Mouse (Mus musculus): Measurements from ENCODE around the gene Dcaf15. TPM values are rescaled to one million over a fixed set of nuclear protein-coding genes. Genes with fewer than 3 reads are reported as not detected.

The Dcaf15 gene
- total RNA-seq, 2 experiments from 2014 or later, result 30.4 to 33.8 TPM

- no peak for DNase-seq (ENCODE audit: extremely low spot score in 1 of 2, low spot score in 2 of 2)
- intact Hi-C loops (cut with DNase I), result no loop called here
These were observed 34.3 kb downstream of the Dcaf15 start for GRCm38 (mm10) chr8:84070241-84070640.

- intact Hi-C loops (cut with DNase I), result no loop called here
- DNase-seq (ENCODE audit: extremely low spot score in 1 of 2, low spot score in 2 of 2), result no peak
These were observed 34.8 kb downstream of the Dcaf15 start for GRCm38 (mm10) chr8:84069750-84070149.

- intact Hi-C loops (cut with DNase I), result no loop called here
- DNase-seq (ENCODE audit: extremely low spot score in 1 of 2, low spot score in 2 of 2), result no peak
These were observed 35.4 kb downstream of the Dcaf15 start for GRCm38 (mm10) chr8:84069169-84069568.

GRCm38 (mm10) chr8:84068316-84069035 lies 36.1 kb downstream of the Dcaf15 start:
- DNase-seq (ENCODE audit: extremely low spot score in 1 of 2, low spot score in 2 of 2), result no peak
- intact Hi-C loops (cut with DNase I), result no loop called here

- intact Hi-C loops (cut with DNase I), result no loop called here
These were observed 36.7 kb downstream of the Dcaf15 start for GRCm38 (mm10) chr8:84067911-84068310.

GRCm38 (mm10) chr8:84067047-84067573 lies 37.5 kb downstream of the Dcaf15 start:
- intact Hi-C loops (cut with DNase I), result no loop called here
- DNase-seq (ENCODE audit: extremely low spot score in 1 of 2, low spot score in 2 of 2), result peak; percentile 92 to 96

More at GRCm38 (mm10) chr8:84067911-84068310, 36.7 kb downstream of the Dcaf15 start:
- no peak for DNase-seq (ENCODE audit: extremely low spot score in 1 of 2, low spot score in 2 of 2)

- intact Hi-C loops (cut with DNase I), result no loop called here
- peak; percentile 100 for DNase-seq (ENCODE audit: extremely low spot score in 1 of 2, low spot score in 2 of 2)
These were observed 38.2 kb downstream of the Dcaf15 start, which contains the start of gene Rfx1 for GRCm38 (mm10) chr8:84066291-84066930. Gene Rfx1, plus strand, starts transcription at chr8:84066834.

GRCm38 (mm10) chr8:84065457-84066072 lies 39.0 kb downstream of the Dcaf15 start:
- DNase-seq (ENCODE audit: extremely low spot score in 1 of 2, low spot score in 2 of 2), result no peak
- intact Hi-C loops (cut with DNase I), result no loop called here

- intact Hi-C loops (cut with DNase I), result no loop called here
- DNase-seq (ENCODE audit: extremely low spot score in 1 of 2, low spot score in 2 of 2), result no peak
These were observed 39.5 kb downstream of the Dcaf15 start, which contains the start of gene Gm10643 for GRCm38 (mm10) chr8:84065037-84065436. Gene Gm10643, minus strand, starts transcription at chr8:84065137.

- intact Hi-C loops (cut with DNase I), result no loop called here
- DNase-seq (ENCODE audit: extremely low spot score in 1 of 2, low spot score in 2 of 2), result no peak
These were observed 40.5 kb downstream of the Dcaf15 start for GRCm38 (mm10) chr8:84063861-84064610.

GRCm38 (mm10) chr8:84060245-84060644 lies 44.3 kb downstream of the Dcaf15 start:
- intact Hi-C loops (cut with DNase I), result no loop called here
- no peak for DNase-seq (ENCODE audit: extremely low spot score in 1 of 2, low spot score in 2 of 2)

GRCm38 (mm10) chr8:84059226-84059625 lies 45.3 kb downstream of the Dcaf15 start:
- DNase-seq (ENCODE audit: extremely low spot score in 1 of 2, low spot score in 2 of 2), result no peak
- intact Hi-C loops (cut with DNase I), result no loop called here

- intact Hi-C loops (cut with DNase I), result no loop called here
- no peak for DNase-seq (ENCODE audit: extremely low spot score in 1 of 2, low spot score in 2 of 2)
These were observed 46.7 kb downstream of the Dcaf15 start for GRCm38 (mm10) chr8:84057827-84058226.

- DNase-seq (ENCODE audit: extremely low spot score in 1 of 2, low spot score in 2 of 2), result no peak
- intact Hi-C loops (cut with DNase I), result no loop called here
These were observed 51.3 kb downstream of the Dcaf15 start for GRCm38 (mm10) chr8:84053229-84053628.

- DNase-seq (ENCODE audit: extremely low spot score in 1 of 2, low spot score in 2 of 2), result no peak
- intact Hi-C loops (cut with DNase I), result no loop called here
These were observed 51.8 kb downstream of the Dcaf15 start for GRCm38 (mm10) chr8:84052746-84053145.

- intact Hi-C loops (cut with DNase I), result no loop called here
- DNase-seq (ENCODE audit: extremely low spot score in 1 of 2, low spot score in 2 of 2), result no peak
These were observed 56.4 kb downstream of the Dcaf15 start for GRCm38 (mm10) chr8:84048171-84048570.
